In the genomic region with DNA sequence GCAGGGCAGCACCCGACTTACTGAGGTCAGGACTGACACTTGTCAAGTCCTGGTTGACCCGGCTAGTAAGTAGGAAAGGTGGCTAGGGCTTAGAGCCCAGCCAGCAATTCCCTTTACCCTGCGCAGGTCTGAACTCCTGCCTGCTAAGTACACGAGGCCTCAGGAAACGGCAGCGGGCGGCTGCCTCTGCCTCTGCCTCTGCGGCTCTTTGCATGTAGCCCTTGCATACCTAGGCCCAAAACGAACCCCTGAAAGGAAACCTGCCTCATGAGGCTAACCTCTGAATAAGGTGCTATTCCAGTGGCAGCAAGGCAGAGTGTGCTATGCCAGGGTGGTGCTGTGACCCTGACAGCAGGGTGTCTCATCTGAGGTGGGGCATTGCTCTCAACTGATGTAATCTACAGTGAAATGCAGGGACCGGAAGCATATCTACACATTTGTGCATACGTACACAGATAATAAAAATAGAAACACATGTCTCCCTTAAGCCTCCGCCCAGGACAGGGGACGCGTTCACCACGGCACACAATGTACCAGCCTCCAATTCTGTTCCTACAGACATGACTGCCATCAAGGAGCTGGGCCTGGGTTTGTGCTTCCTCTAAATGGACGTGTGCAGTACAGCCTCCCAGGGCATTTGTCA, we compare ENCODE assay signal across 8 mouse cellular contexts. TPM values are rescaled to one million over a fixed set of nuclear protein-coding genes. Genes with fewer than 3 reads are reported as not detected.
DNase-seq lines count a peak whose midpoint lies in the region; ATAC-seq lines count a peak whose summit lies in the region.

No protein-coding gene starts in this region.

- peak overlapping the region; percentile 17; the same call in 1 of the 2 replicates for H3K4me2 ChIP-seq in kidney, embryonic 16.5 days (replicated peaks; ENCODE audit: low read depth, low read length)
- peak overlapping the region; percentile 40 for H3K4me2 ChIP-seq in forebrain, embryonic 11.5 days (ENCODE audit: low read depth, low read length, severe bottlenecking)
- H3K4me2 ChIP-seq in limb, embryonic 13.5 days (replicated peaks): 0 out of 2 replicates have a peak overlapping the region, but pooled peaks have one; percentile 0
- peak overlapping the region; percentile 37 for H3K4me2 ChIP-seq in neural tube, embryonic 12.5 days (replicated peaks)

- peak overlapping the region; percentile 79 for H3K27ac ChIP-seq in kidney, embryonic 16.5 days (ENCODE audit: low read length)
- peak overlapping the region; percentile 88 for H3K27ac ChIP-seq in forebrain, embryonic 11.5 days (ENCODE audit: low read depth, low read length)
- H3K27ac ChIP-seq in limb, embryonic 13.5 days: no peak overlapping the region
- H3K27ac ChIP-seq in neural tube, embryonic 12.5 days: peak overlapping the region; percentile 88

- ATAC-seq in kidney, embryonic 16.5 days (ENCODE audit: low FRiP score, low TSS enrichment): no peak
- no peak for ATAC-seq in forebrain, embryonic 11.5 days (replicated peaks; ENCODE audit: low FRiP score)
- no peak for ATAC-seq in limb, embryonic 13.5 days (ENCODE audit: low FRiP score, low read depth)
- no peak; the same call in 1 of the 2 replicates for ATAC-seq in neural tube, embryonic 12.5 days (ENCODE audit: low FRiP score, low read depth)

- H3K9ac ChIP-seq in kidney, embryonic 16.5 days (replicated peaks; ENCODE audit: low read length): peak overlapping the region; percentile 48; the same call in 1 of the 2 replicates
- H3K9ac ChIP-seq in forebrain, embryonic 11.5 days (ENCODE audit: low read length): no peak overlapping the region; the same call in 1 of the 2 replicates
- H3K9ac ChIP-seq in limb, embryonic 13.5 days: peak overlapping the region; percentile 51
- H3K9ac ChIP-seq in neural tube, embryonic 12.5 days: 0 out of 2 replicates have a peak overlapping the region, but pooled peaks have one; percentile 49

- H3K27me3 ChIP-seq in kidney, embryonic 16.5 days (ENCODE audit: insufficient read depth, low read length): no peaks in the 10 kb centered on the region
- H3K27me3 ChIP-seq in forebrain, embryonic 11.5 days (ENCODE audit: control insufficient read depth, insufficient read depth, low read length): no peaks in the 10 kb centered on the region; the same call in none of the 2 replicates
- H3K27me3 ChIP-seq in limb, embryonic 13.5 days: no peaks in the 10 kb centered on the region
- H3K27me3 ChIP-seq in neural tube, embryonic 12.5 days (replicated peaks): peaks cover 21% of the 10 kb centered on the region

- no peak for DNase-seq in kidney, postnatal 14 days
- DNase-seq in forebrain, embryonic 11.5 days (ENCODE audit: low spot score): no peak
- DNase-seq in yolk sac, embryonic 10.5 days (ENCODE audit: low spot score): no peak
- DNase-seq in layer of hippocampus, postnatal 36 days: no peak
- no peak for DNase-seq in adrenal gland, adult 2 months

- H3K36me3 ChIP-seq in kidney, embryonic 16.5 days (ENCODE audit: insufficient read depth, low read length): peaks cover 21% of the 10 kb centered on the region
- peaks cover 2% of the 10 kb centered on the region; the same call in 1 of the 2 replicates for H3K36me3 ChIP-seq in forebrain, embryonic 11.5 days (ENCODE audit: control insufficient read depth, insufficient read depth, low read length)
- H3K36me3 ChIP-seq in limb, embryonic 13.5 days: peaks cover 36% of the 10 kb centered on the region
- peaks cover 33% of the 10 kb centered on the region for H3K36me3 ChIP-seq in neural tube, embryonic 12.5 days

- WGBS in kidney, embryonic 16.5 days: 47% methylated on average over 16 of the region's 16 CpGs
- 49% methylated on average over 16 of the region's 16 CpGs for WGBS in forebrain, embryonic 11.5 days
- 50% methylated on average over 16 of the region's 16 CpGs for WGBS in limb, embryonic 13.5 days
- 54% methylated on average over 16 of the region's 16 CpGs for WGBS in neural tube, embryonic 12.5 days

- no peak overlapping the region for H3K4me3 ChIP-seq in kidney, embryonic 16.5 days (ENCODE audit: low read length)
- H3K4me3 ChIP-seq in forebrain, embryonic 11.5 days (ENCODE audit: low read depth, low read length): no peak overlapping the region
- no peak overlapping the region for H3K4me3 ChIP-seq in limb, embryonic 13.5 days
- no peak overlapping the region for H3K4me3 ChIP-seq in neural tube, embryonic 12.5 days

- H3K9me3 ChIP-seq in kidney, embryonic 16.5 days (ENCODE audit: low read length): no peaks in the 10 kb centered on the region
- no peaks in the 10 kb centered on the region for H3K9me3 ChIP-seq in forebrain, embryonic 11.5 days (ENCODE audit: control insufficient read depth, low read length)
- no peaks in the 10 kb centered on the region for H3K9me3 ChIP-seq in limb, embryonic 13.5 days
- H3K9me3 ChIP-seq in neural tube, embryonic 12.5 days: no peaks in the 10 kb centered on the region

- peaks cover 85% of the 10 kb centered on the region for H3K4me1 ChIP-seq in kidney, embryonic 16.5 days (ENCODE audit: insufficient read depth, low read length)
- H3K4me1 ChIP-seq in forebrain, embryonic 11.5 days (replicated peaks; ENCODE audit: control insufficient read depth, insufficient read depth, low read length): peaks cover 33% of the 10 kb centered on the region
- H3K4me1 ChIP-seq in limb, embryonic 13.5 days: peaks cover 50% of the 10 kb centered on the region
- H3K4me1 ChIP-seq in neural tube, embryonic 12.5 days: peaks cover 63% of the 10 kb centered on the region

RNA-seq across cellular contexts. Expression of gene Elmo2, which starts 8.5 kb away (rescaled TPM):
- polyA plus RNA-seq in kidney, embryonic 16.5 days (2015; fragmentation: Nextera tagmentation; extraction: Ambion mirVana): 88.4 and 93.7 TPM in 2 replicates
- 95.4 and 108 TPM in 2 replicates for polyA plus RNA-seq in forebrain, embryonic 11.5 days (2014; fragmentation: Nextera tagmentation; extraction: Ambion mirVana)
- polyA plus RNA-seq in limb, embryonic 13.5 days (2015; fragmentation: Nextera tagmentation; extraction: Ambion mirVana): 83.0 and 86.4 TPM in 2 replicates
- polyA plus RNA-seq in neural tube, embryonic 12.5 days (2016; fragmentation: Nextera tagmentation; extraction: Ambion mirVana): 84.4 and 87.0 TPM in 2 replicates
- 100 to 1,000 TPM; 179 to 195 TPM for total RNA-seq in layer of hippocampus, postnatal 36 days (2021)
- 10 to 100 TPM; 19.8 to 31.4 TPM for total RNA-seq in adrenal gland, adult 2 months (2021)
- 52.0 and 58.8 TPM in 2 replicates for polyA plus RNA-seq in adrenal gland, adult 2 months (2012; rRNA removed)

RNA-seq across cellular contexts. Expression of gene Slc35c2, which starts 30.1 kb away (rescaled TPM):
- polyA plus RNA-seq in kidney, embryonic 16.5 days (2015; fragmentation: Nextera tagmentation; extraction: Ambion mirVana): 62.4 and 62.8 TPM in 2 replicates
- 54.3 and 62.7 TPM in 2 replicates for polyA plus RNA-seq in forebrain, embryonic 11.5 days (2014; fragmentation: Nextera tagmentation; extraction: Ambion mirVana)
- polyA plus RNA-seq in limb, embryonic 13.5 days (2015; fragmentation: Nextera tagmentation; extraction: Ambion mirVana): 56.3 and 56.4 TPM in 2 replicates
- polyA plus RNA-seq in neural tube, embryonic 12.5 days (2016; fragmentation: Nextera tagmentation; extraction: Ambion mirVana): 52.9 and 59.9 TPM in 2 replicates
- 10 to 100 TPM; 94.0 to 98.4 TPM for total RNA-seq in layer of hippocampus, postnatal 36 days (2021)
- total RNA-seq in adrenal gland, adult 2 months (2021): 10 to 100 TPM; 51.0 to 56.6 TPM
- polyA plus RNA-seq in adrenal gland, adult 2 months (2012; rRNA removed): 87.4 and 87.6 TPM in 2 replicates

RNA-seq across cellular contexts. Expression of gene Zfp663, which starts 50.8 kb away (rescaled TPM):
- 1.1 and 1.3 TPM in 2 replicates for polyA plus RNA-seq in kidney, embryonic 16.5 days (2015; fragmentation: Nextera tagmentation; extraction: Ambion mirVana)
- polyA plus RNA-seq in forebrain, embryonic 11.5 days (2014; fragmentation: Nextera tagmentation; extraction: Ambion mirVana): 4.7 and 5.8 TPM in 2 replicates
- polyA plus RNA-seq in limb, embryonic 13.5 days (2015; fragmentation: Nextera tagmentation; extraction: Ambion mirVana): 0.31 and 0.75 TPM in 2 replicates
- 5.4 and 6.3 TPM in 2 replicates for polyA plus RNA-seq in neural tube, embryonic 12.5 days (2016; fragmentation: Nextera tagmentation; extraction: Ambion mirVana)
- under 1 TPM; 0.15 to 0.66 TPM for total RNA-seq in layer of hippocampus, postnatal 36 days (2021)
- total RNA-seq in adrenal gland, adult 2 months (2021): not detected
- not detected in 2 replicates for polyA plus RNA-seq in adrenal gland, adult 2 months (2012; rRNA removed)
